Mouse (Mus musculus) macrophage (primary cell): ENCODE data around the gene Gm10959. TPM values are rescaled to one million over a fixed set of nuclear protein-coding genes. Genes with fewer than 3 reads are reported as not detected.

Experiments used
- H3K27ac ChIP-seq: fragments of 350-480 bp; formaldehyde crosslinking; 2 replicates; pipeline ENCODE4 v1.9.0; 2021
- H3K36me3 ChIP-seq: fragments of 350-480 bp; formaldehyde crosslinking; 2 replicates; pipeline ENCODE4 v1.9.0; 2021; ENCODE audit errors: inconsistent target
- H3K4me3 ChIP-seq: fragments of 350-480 bp; formaldehyde crosslinking; 2 replicates; pipeline ENCODE4 v1.9.0; 2021; ENCODE audit errors: inconsistent target
- H3K79me2 ChIP-seq: fragments of 350-480 bp; formaldehyde crosslinking; 2 replicates; pipeline ENCODE4 v1.9.0; 2021; ENCODE audit errors: inconsistent target
- WGBS: methylation state at CpG from one replicate; pipeline ENCODE4 v1.1.7; 2026; ENCODE audit warnings: inconsistent platforms; ENCODE audit not compliant: missing documents; 5-methylcytosine and 5-hydroxymethylcytosine counted together
- polyA plus RNA-seq: library from polyadenylated mRNA; stranded (reverse); fragments of 250-400 nt; gene quantifications from 3 replicates; pipeline ENCODE4 v1.2.4, GENCODE M21; 2018; ENCODE audit warnings: inconsistent platforms

Gm10959 gene
- polyA plus RNA-seq, 1 experiment from 2014 or later, result not detected

GRCm38 (mm10) chr3:122868270-122868669 is 50.9 kb downstream of the Gm10959 start:
- H3K79me2 ChIP-seq, result no peaks in the 10 kb centered on the region
- H3K4me3 ChIP-seq, result no peak overlapping the region
- WGBS, result 93% methylated on average over 1 of the region's 1 CpGs
- H3K36me3 ChIP-seq, result no peaks in the 10 kb centered on the region
- no peak overlapping the region for H3K27ac ChIP-seq

- H3K36me3 ChIP-seq, result no peaks in the 10 kb centered on the region
- no peak overlapping the region for H3K27ac ChIP-seq
- WGBS, result 96% methylated on average over 4 of the region's 4 CpGs
- H3K4me3 ChIP-seq, result no peak overlapping the region
- no peaks in the 10 kb centered on the region for H3K79me2 ChIP-seq
Measured at GRCm38 (mm10) chr3:122865092-122865491, 54.1 kb downstream of the Gm10959 start.

Other genes with a start within 250 kb of the Gm10959 start
- gene Pde5a, start 190.4 kb downstream of the Gm10959 start, polyA plus RNA-seq, result 0.21 to 0.46 TPM (median 0.25 TPM) in 3 replicates
- gene Fabp2, start 24.3 kb downstream of the Gm10959 start, polyA plus RNA-seq, result not detected in 3 replicates
- gene 1810037I17Rik, start 4.8 kb upstream of the Gm10959 start, polyA plus RNA-seq, result 40.3 to 69.6 TPM (median 50.2 TPM) in 3 replicates
- gene Usp53, start 65.2 kb upstream of the Gm10959 start, polyA plus RNA-seq, result 1.4 to 1.8 TPM (median 1.5 TPM) in 3 replicates
- not detected in 3 replicates for gene Myoz2, start 115.7 kb upstream of the Gm10959 start, polyA plus RNA-seq